ENCODE assay signal across 24 mouse cellular contexts in the genomic region with DNA sequence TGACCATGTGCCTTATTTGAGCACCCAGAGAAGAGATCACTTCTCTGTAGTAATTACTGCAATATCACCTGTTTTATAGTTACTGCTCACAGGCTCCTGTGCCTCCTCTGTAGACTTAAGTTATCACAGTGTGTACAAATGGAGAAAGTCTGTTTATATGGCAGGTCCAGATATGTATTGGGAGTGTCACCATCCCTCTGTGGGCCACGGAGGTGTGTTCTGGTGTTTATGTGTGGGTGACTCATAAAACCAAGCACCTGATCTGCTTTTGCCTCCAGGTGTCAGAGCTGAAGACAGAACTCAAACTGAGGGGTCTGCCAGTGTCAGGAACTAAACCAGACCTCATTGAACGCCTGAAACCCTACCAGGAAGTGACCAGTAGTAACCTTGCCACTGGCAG.
"Had no signal": no experiment of that assay in that cellular context is flagged by ENCODE, and none has a peak within 500 bp of the region (broad histone marks: within the 10 kb centered on the region; RNA-seq: fewer than 3 reads in every experiment).

No protein-coding gene starts in this region.

- H3K9me3 ChIP-seq: heart, embryonic 13.5 days; heart, embryonic 15.5 days; hindbrain, embryonic 13.5 days; hindbrain, embryonic 15.5 days; limb, embryonic 13.5 days; limb, embryonic 15.5 days; liver, embryonic 12.5 days had no signal

- H3K4me2 ChIP-seq: heart, embryonic 11.5 days; heart, embryonic 13.5 days; heart, embryonic 15.5 days; hindbrain, embryonic 13.5 days; hindbrain, embryonic 15.5 days; limb, embryonic 13.5 days; limb, embryonic 15.5 days; liver, embryonic 12.5 days had no signal

- H3K4me3 ChIP-seq: heart, adult 2 months; heart, embryonic 13.5 days; heart, embryonic 15.5 days; hindbrain, embryonic 13.5 days; hindbrain, embryonic 15.5 days; limb, embryonic 13.5 days; limb, embryonic 15.5 days; liver, embryonic 12.5 days had no signal

- DNase-seq: forebrain, postnatal 0 days; gastrocnemius, postnatal 14 days; gastrocnemius, postnatal 36 days; heart, adult 11 months; heart, adult 2 months; heart, postnatal 14 days; heart, postnatal 36 days; kidney, adult 18-20 months; kidney, adult 8-10 months; kidney, postnatal 10 days; kidney, postnatal 25 days; kidney, postnatal 4 days; layer of hippocampus, postnatal 36 days; left cerebral cortex, postnatal 4 days had no signal

- H3K27ac ChIP-seq: heart, adult 2 months; heart, embryonic 13.5 days; heart, embryonic 15.5 days; hindbrain, embryonic 13.5 days; hindbrain, embryonic 15.5 days; limb, embryonic 13.5 days; limb, embryonic 15.5 days; liver, embryonic 12.5 days had no signal

- H3K27me3 ChIP-seq: heart, embryonic 13.5 days; heart, embryonic 15.5 days; hindbrain, embryonic 13.5 days; hindbrain, embryonic 15.5 days; limb, embryonic 13.5 days; limb, embryonic 15.5 days; liver, embryonic 12.5 days had no signal

- ATAC-seq: forebrain, postnatal 0 days; inflammation-experienced regulatory T-cells, adult 6 months; intestine, embryonic 16.5 days; liver, embryonic 12.5 days had no signal

- H3K9ac ChIP-seq: forebrain, postnatal 0 days; heart, embryonic 13.5 days; heart, embryonic 15.5 days; hindbrain, embryonic 13.5 days; hindbrain, embryonic 15.5 days; limb, embryonic 13.5 days; limb, embryonic 15.5 days; liver, embryonic 12.5 days had no signal

- H3K4me1 ChIP-seq: heart, embryonic 13.5 days; heart, embryonic 15.5 days; hindbrain, embryonic 13.5 days; hindbrain, embryonic 15.5 days; limb, embryonic 13.5 days; limb, embryonic 15.5 days; liver, embryonic 12.5 days had no signal
